Mouse (Mus musculus): ENCODE data around the gene Mapkap1. TPM values are rescaled to one million over a fixed set of nuclear protein-coding genes. Genes with fewer than 3 reads are reported as not detected.

Mapkap1 gene
- total and polyA plus RNA-seq, 3 experiments: 39.4 to 45.8 (median 40.7) TPM

GRCm38 (mm10) chr2:34408341-34408740, 1.8 kb downstream of the Mapkap1 start:
- in situ Hi-C loops (cut with MboI; ENCODE audit: low pct_ligation_motif_present, low pct_unique_long_range_greater_than_20kb, low sequenced_read_pairs) (no loop called here), dilution Hi-C loops (cut with MboI; ENCODE audit: extremely low pct_ligation_motif_present, extremely low pct_unique_long_range_greater_than_20kb, low sequenced_read_pairs) (no loop called here)
- Histone ChIP-seq H3K9ac (ENCODE audit: insufficient read depth, low read depth) (no peak overlapping the region), H3K27me3 (replicated peaks) (no peaks in the 10 kb centered on the region), H3K9me3 (replicated peaks; ENCODE audit: low read length) (no peaks in the 10 kb centered on the region), H3K4me3 (replicated peaks in 1 of 3; ENCODE audit: low read depth in 2 of 3, low read length in 2 of 3, poor library complexity in 1 of 3) (no peak overlapping the region), H3K79me2 (replicated peaks; ENCODE audit: control insufficient read depth, extremely low read depth, insufficient read depth, poor library complexity, severe bottlenecking) (0 out of 2 replicates have a peak, but pooled peaks cover 5% of the 10 kb centered on the region), H3K36me3 (replicated peaks in 1 of 2; ENCODE audit: control insufficient read depth in 1 of 2, insufficient read depth in 1 of 2, low read length in 1 of 2) (peaks cover 0 to 8% of the 10 kb centered on the region in 2 experiments), H3K4me2 (ENCODE audit: insufficient read depth, low read depth, poor library complexity, severe bottlenecking) (no peak overlapping the region), H3K4me1 (ENCODE audit: control insufficient read depth in 1 of 2, insufficient read depth in 2 of 2) (peaks cover 8 to 33% of the 10 kb centered on the region in 2 experiments), H3K27ac (ENCODE audit: insufficient read depth, low read depth) (no peak overlapping the region)
- DNase-seq (ENCODE audit: extremely low read depth): no peak
- TF ChIP-seq HCFC1 (IDR thresholded peaks at IDR 0.05; ENCODE audit: low read depth, low read length) (no peak), ZKSCAN1 (IDR thresholded peaks at IDR 0.05; ENCODE audit: borderline replicate concordance, low read depth, low read length) (no peak)

- dilution Hi-C loops (cut with MboI; ENCODE audit: extremely low pct_ligation_motif_present, extremely low pct_unique_long_range_greater_than_20kb, low sequenced_read_pairs): no loop called here
- Histone ChIP-seq H3K27ac (ENCODE audit: insufficient read depth, low read depth) (no peak overlapping the region), H3K79me2 (replicated peaks; ENCODE audit: control insufficient read depth, extremely low read depth, insufficient read depth, poor library complexity, severe bottlenecking) (peaks cover 5% of the 10 kb centered on the region; the same call in 1 of the 2 replicates), H3K4me3 (replicated peaks in 1 of 3; ENCODE audit: low read depth in 2 of 3, low read length in 2 of 3, poor library complexity in 1 of 3) (no peak overlapping the region), H3K27me3 (replicated peaks) (no peaks in the 10 kb centered on the region), H3K4me2 (ENCODE audit: insufficient read depth, low read depth, poor library complexity, severe bottlenecking) (no peak overlapping the region), H3K9me3 (replicated peaks; ENCODE audit: low read length) (no peaks in the 10 kb centered on the region), H3K9ac (ENCODE audit: insufficient read depth, low read depth) (no peak overlapping the region), H3K4me1 (ENCODE audit: control insufficient read depth in 1 of 2, insufficient read depth in 2 of 2) (peaks cover 8 to 33% of the 10 kb centered on the region in 2 experiments), H3K36me3 (replicated peaks in 1 of 2; ENCODE audit: control insufficient read depth in 1 of 2, insufficient read depth in 1 of 2, low read length in 1 of 2) (peaks cover 0 to 8% of the 10 kb centered on the region in 2 experiments)
- no peak for DNase-seq (ENCODE audit: extremely low read depth)
- TF ChIP-seq MAX (IDR thresholded peaks at IDR 0.05; ENCODE audit: low read length) (no peak), BHLHE40 (IDR thresholded peaks at IDR 0.05; ENCODE audit: low read depth, low read length) (no peak), CHD1 (IDR thresholded peaks at IDR 0.05; ENCODE audit: low read depth, low read length) (no peak), SIN3A (IDR thresholded peaks at IDR 0.05; ENCODE audit: low read length) (no peak), USF1 (IDR thresholded peaks at IDR 0.05; ENCODE audit: low read depth, low read length) (no peak), ETS1 (conservative IDR thresholded peaks at IDR 0.05; ENCODE audit: low read depth, low read length) (no peak), PAX5 (IDR thresholded peaks at IDR 0.05; ENCODE audit: low read length) (no peak), GABPA (IDR thresholded peaks at IDR 0.05; ENCODE audit: insufficient replicate concordance, low read depth, low read length) (no peak), MYC (IDR thresholded peaks at IDR 0.05; ENCODE audit: low read depth, low read length) (no peak), CTCF (conservative IDR thresholded peaks at IDR 0.05 in 1 of 2, IDR thresholded peaks at IDR 0.05 in 1 of 2; ENCODE audit: low read depth in 2 of 2, low read length in 2 of 2) (no peak), TCF12 (IDR thresholded peaks at IDR 0.05; ENCODE audit: low read depth, low read length) (no peak), ZNF384 (IDR thresholded peaks at IDR 0.05; ENCODE audit: low read depth, low read length) (no peak), ZKSCAN1 (IDR thresholded peaks at IDR 0.05; ENCODE audit: borderline replicate concordance, low read depth, low read length) (no peak), SMC3 (IDR thresholded peaks at IDR 0.05; ENCODE audit: low read depth, low read length) (no peak), UBTF (IDR thresholded peaks at IDR 0.05; ENCODE audit: low read depth, low read length) (no peak), IRF4 (IDR thresholded peaks at IDR 0.05; ENCODE audit: low read depth, low read length) (no peak)
- in situ Hi-C loops (cut with MboI; ENCODE audit: low pct_ligation_motif_present, low pct_unique_long_range_greater_than_20kb, low sequenced_read_pairs): no loop called here
Observed at GRCm38 (mm10) chr2:34409741-34410340, 3.3 kb downstream of the Mapkap1 start.

All from CH12.LX (cell line).